Mouse (Mus musculus): Measurements from ENCODE around the gene Cpne4. TPM values are rescaled to one million over a fixed set of nuclear protein-coding genes. Genes with fewer than 3 reads are reported as not detected.

Cpne4 gene
- 0.08 and 0.09 TPM in 2 replicates for polyA plus RNA-seq (2012; rRNA removed)

DNA sequence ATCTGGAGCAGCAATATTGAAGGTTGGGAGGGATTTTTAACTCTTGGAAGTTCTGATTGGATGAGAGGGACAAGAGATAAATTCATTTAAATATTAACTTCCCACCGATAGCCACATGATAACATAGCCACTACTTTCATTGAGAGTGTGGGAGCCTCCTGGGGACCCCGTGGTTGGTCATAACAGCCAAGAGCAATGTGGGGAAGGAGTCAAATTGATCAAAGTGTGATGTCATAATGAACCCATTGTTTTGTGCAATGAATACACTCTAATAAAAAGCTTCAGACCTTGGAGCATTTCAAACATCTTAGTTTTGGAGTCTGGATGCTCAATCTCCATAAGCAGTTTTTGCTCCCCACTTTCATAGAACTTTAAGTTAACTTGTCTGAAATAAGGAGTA lies at the start of gene Cpne4:
Gene Cpne4, plus strand, starts transcription at position 301 of the 400 bp plus-strand sequence.
- no peaks in the 10 kb centered on the region for H3K27me3 ChIP-seq (ENCODE audit: control insufficient read depth, insufficient read depth, low read length)
- DNase-seq (ENCODE audit: low read depth in 1 of 2, low spot score in 2 of 2): no peak
- no peaks in the 10 kb centered on the region for H3K36me3 ChIP-seq (ENCODE audit: control insufficient read depth, insufficient read depth, low read length)
- TF ChIP-seq CTCF (IDR thresholded peaks at IDR 0.05; ENCODE audit: extremely low read depth, insufficient read depth, insufficient read length, insufficient replicate concordance): no peak
- no peak for TF ChIP-seq POLR2A (IDR thresholded peaks at IDR 0.05; ENCODE audit: low read depth, low read length)
- no peak within 1 kb of the TSS for H3K4me3 ChIP-seq (ENCODE audit: extremely low read depth, insufficient read depth, insufficient read length)
- 85% methylated on average over 2 of the region's 2 CpGs for WGBS
- H3K4me1 ChIP-seq (ENCODE audit: control insufficient read depth, insufficient read depth, insufficient read length): no peaks in the 10 kb centered on the region
- no peak within 1 kb of the TSS for H3K27ac ChIP-seq (ENCODE audit: insufficient read depth, low read length)

DNA sequence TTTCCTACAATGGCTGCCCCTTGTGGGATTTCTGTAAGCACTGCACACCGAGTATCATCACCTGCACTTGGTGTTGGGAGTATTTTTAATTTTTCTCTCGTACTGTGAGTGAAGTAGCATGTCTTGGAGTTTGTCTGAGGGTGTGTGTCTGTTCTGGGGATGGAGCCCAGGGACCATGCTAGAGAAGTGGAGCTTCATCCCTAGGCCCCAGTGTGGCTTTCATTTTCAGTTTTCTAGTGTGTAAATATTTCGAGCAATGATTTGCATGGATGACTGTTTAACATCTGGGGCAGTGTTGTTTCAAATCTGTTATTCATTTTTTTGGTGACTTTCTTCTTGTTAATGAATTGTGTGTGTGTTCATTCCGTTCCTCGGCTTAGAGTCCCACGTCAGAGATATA lies 31.9 kb upstream of the Cpne4 start:
- no peak overlapping the region for H3K27ac ChIP-seq (ENCODE audit: insufficient read depth, low read length)

DNA sequence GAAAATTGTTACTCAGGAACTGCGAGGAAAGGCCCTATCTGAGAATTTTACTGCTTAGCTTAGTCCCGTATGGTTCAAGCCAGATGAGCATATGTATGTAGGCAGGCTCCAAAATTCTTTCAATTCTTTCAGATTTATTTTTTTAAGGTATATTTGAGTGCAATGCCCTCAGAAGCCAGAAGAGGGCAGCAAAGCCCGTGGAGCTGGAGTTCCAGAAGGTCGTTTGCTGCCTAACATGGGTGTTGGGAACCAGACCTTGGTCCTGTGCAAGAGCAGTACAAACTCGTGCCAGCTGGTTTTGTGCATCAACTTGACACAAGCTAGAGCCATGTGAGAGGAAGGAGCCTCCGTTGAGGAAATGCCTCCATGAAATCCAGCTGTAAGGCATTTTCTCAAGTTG lies 11.6 kb upstream of the Cpne4 start:
- no peak overlapping the region for H3K4me3 ChIP-seq (ENCODE audit: extremely low read depth, insufficient read depth, insufficient read length)
- WGBS: 52% methylated on average over 6 of the region's 6 CpGs
- H3K4me1 ChIP-seq (ENCODE audit: control insufficient read depth, insufficient read depth, insufficient read length): no peaks in the 10 kb centered on the region
- H3K27ac ChIP-seq (ENCODE audit: insufficient read depth, low read length): no peak overlapping the region
- DNase-seq (ENCODE audit: low read depth in 1 of 2, low spot score in 2 of 2): no peak
- TF ChIP-seq CTCF (IDR thresholded peaks at IDR 0.05; ENCODE audit: extremely low read depth, insufficient read depth, insufficient read length, insufficient replicate concordance) (0 out of 2 replicates have a peak, but pooled peaks have one; percentile 16), POLR2A (IDR thresholded peaks at IDR 0.05; ENCODE audit: low read depth, low read length) (no peak)
- H3K27me3 ChIP-seq (ENCODE audit: control insufficient read depth, insufficient read depth, low read length): no peaks in the 10 kb centered on the region
- no peaks in the 10 kb centered on the region for H3K36me3 ChIP-seq (ENCODE audit: control insufficient read depth, insufficient read depth, low read length)

More for the DNA sequence above, 31.9 kb upstream of the Cpne4 start:
- no peak for DNase-seq (ENCODE audit: low read depth in 1 of 2, low spot score in 2 of 2)
- WGBS: 81% methylated on average over 6 of the region's 6 CpGs
- Histone ChIP-seq H3K27me3 (ENCODE audit: control insufficient read depth, insufficient read depth, low read length) (no peaks in the 10 kb centered on the region), H3K36me3 (ENCODE audit: control insufficient read depth, insufficient read depth, low read length) (no peaks in the 10 kb centered on the region), H3K4me1 (ENCODE audit: control insufficient read depth, insufficient read depth, insufficient read length) (no peaks in the 10 kb centered on the region), H3K4me3 (ENCODE audit: extremely low read depth, insufficient read depth, insufficient read length) (no peak overlapping the region)
- TF ChIP-seq CTCF (IDR thresholded peaks at IDR 0.05; ENCODE audit: extremely low read depth, insufficient read depth, insufficient read length, insufficient replicate concordance) (no peak), POLR2A (IDR thresholded peaks at IDR 0.05; ENCODE audit: low read depth, low read length) (no peak)

DNA sequence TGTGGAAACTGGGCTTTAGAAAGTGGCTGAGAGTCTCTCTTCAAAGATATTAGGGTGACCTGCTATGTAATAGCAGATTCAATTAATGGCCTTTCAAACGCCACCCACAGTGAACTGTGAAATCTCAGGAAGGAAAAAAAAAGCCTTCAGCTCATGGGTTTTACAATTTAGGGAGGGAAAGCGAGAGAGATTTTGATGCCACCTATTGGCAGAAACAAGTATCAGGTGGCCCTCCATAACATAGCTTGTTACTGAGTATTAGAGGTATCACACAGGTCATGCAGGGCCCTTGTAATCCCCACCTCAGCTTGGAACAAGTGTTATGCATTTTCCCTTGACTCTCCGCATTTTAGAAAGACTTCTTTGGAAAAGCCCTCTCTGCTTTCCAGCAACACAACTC lies 18.7 kb downstream of the Cpne4 start:
- H3K36me3 ChIP-seq (ENCODE audit: control insufficient read depth, insufficient read depth, low read length): no peaks in the 10 kb centered on the region
- no peak for DNase-seq (ENCODE audit: low read depth in 1 of 2, low spot score in 2 of 2)
- no peak for TF ChIP-seq POLR2A (IDR thresholded peaks at IDR 0.05; ENCODE audit: low read depth, low read length)
- TF ChIP-seq CTCF (IDR thresholded peaks at IDR 0.05; ENCODE audit: extremely low read depth, insufficient read depth, insufficient read length, insufficient replicate concordance): no peak
- 31% methylated on average over 3 of the region's 3 CpGs for WGBS
- no peak overlapping the region for H3K27ac ChIP-seq (ENCODE audit: insufficient read depth, low read length)
- H3K4me1 ChIP-seq (ENCODE audit: control insufficient read depth, insufficient read depth, insufficient read length): no peaks in the 10 kb centered on the region
- H3K27me3 ChIP-seq (ENCODE audit: control insufficient read depth, insufficient read depth, low read length): peaks cover 1% of the 10 kb centered on the region; the same call in 1 of the 2 replicates
- no peak overlapping the region for H3K4me3 ChIP-seq (ENCODE audit: extremely low read depth, insufficient read depth, insufficient read length)

DNA sequence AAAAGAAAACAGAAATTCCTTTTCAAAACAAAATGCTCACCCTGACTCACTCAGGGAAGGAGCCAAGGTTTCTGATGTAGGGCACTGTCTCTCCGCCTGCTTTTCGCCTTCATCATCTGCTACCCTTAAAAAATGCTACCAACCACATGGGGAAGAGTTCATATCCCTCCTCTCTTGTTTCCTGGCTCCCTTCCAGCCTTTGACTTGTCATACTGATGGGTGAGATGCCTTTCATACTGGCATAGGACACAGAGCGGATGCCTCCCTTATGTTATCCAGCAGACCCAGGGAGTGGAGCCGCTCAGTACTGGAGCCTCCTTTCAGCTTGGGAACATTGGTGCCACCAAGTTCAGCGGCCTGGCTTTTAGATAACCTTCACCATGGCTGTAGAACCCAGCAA lies 19.4 kb downstream of the Cpne4 start:
- no peak for TF ChIP-seq POLR2A (IDR thresholded peaks at IDR 0.05; ENCODE audit: low read depth, low read length)
- no peak for TF ChIP-seq CTCF (IDR thresholded peaks at IDR 0.05; ENCODE audit: extremely low read depth, insufficient read depth, insufficient read length, insufficient replicate concordance)
- H3K4me1 ChIP-seq (ENCODE audit: control insufficient read depth, insufficient read depth, insufficient read length): no peaks in the 10 kb centered on the region
- H3K4me3 ChIP-seq (ENCODE audit: extremely low read depth, insufficient read depth, insufficient read length): no peak overlapping the region
- H3K36me3 ChIP-seq (ENCODE audit: control insufficient read depth, insufficient read depth, low read length): no peaks in the 10 kb centered on the region
- peaks cover 1% of the 10 kb centered on the region; the same call in 1 of the 2 replicates for H3K27me3 ChIP-seq (ENCODE audit: control insufficient read depth, insufficient read depth, low read length)
- 83% methylated on average over 5 of the region's 5 CpGs for WGBS
- H3K27ac ChIP-seq (ENCODE audit: insufficient read depth, low read length): no peak overlapping the region
- no peak for DNase-seq (ENCODE audit: low read depth in 1 of 2, low spot score in 2 of 2)

DNA sequence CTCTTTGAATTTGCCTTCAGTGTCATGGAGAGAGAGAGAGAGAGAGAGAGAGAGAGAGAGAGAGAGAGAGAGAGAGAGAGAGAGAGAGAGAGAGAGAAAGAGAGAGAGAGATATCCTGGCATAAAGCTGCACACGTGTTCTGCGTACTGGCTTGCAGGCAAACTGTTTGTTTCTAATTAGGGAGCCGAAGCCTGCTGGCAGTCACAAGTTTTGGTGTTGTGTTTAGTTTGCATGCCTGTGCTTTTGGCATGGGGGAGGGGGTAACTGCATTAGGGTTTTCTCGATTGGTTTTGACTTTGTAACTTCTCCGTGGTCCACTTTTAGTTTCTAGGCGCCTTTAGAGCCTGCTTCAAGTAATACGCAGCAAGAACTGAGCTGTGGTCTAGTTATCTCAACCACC lies 20.0 kb downstream of the Cpne4 start:
- no peak for TF ChIP-seq CTCF (IDR thresholded peaks at IDR 0.05; ENCODE audit: extremely low read depth, insufficient read depth, insufficient read length, insufficient replicate concordance)
- no peak for TF ChIP-seq POLR2A (IDR thresholded peaks at IDR 0.05; ENCODE audit: low read depth, low read length)
- Histone ChIP-seq H3K4me3 (ENCODE audit: extremely low read depth, insufficient read depth, insufficient read length) (no peak overlapping the region), H3K27me3 (ENCODE audit: control insufficient read depth, insufficient read depth, low read length) (peaks cover 1% of the 10 kb centered on the region; the same call in 1 of the 2 replicates), H3K27ac (ENCODE audit: insufficient read depth, low read length) (no peak overlapping the region), H3K36me3 (ENCODE audit: control insufficient read depth, insufficient read depth, low read length) (no peaks in the 10 kb centered on the region), H3K4me1 (ENCODE audit: control insufficient read depth, insufficient read depth, insufficient read length) (no peaks in the 10 kb centered on the region)
- DNase-seq (ENCODE audit: low read depth in 1 of 2, low spot score in 2 of 2): no peak
- 70% methylated on average over 7 of the region's 7 CpGs for WGBS

DNA sequence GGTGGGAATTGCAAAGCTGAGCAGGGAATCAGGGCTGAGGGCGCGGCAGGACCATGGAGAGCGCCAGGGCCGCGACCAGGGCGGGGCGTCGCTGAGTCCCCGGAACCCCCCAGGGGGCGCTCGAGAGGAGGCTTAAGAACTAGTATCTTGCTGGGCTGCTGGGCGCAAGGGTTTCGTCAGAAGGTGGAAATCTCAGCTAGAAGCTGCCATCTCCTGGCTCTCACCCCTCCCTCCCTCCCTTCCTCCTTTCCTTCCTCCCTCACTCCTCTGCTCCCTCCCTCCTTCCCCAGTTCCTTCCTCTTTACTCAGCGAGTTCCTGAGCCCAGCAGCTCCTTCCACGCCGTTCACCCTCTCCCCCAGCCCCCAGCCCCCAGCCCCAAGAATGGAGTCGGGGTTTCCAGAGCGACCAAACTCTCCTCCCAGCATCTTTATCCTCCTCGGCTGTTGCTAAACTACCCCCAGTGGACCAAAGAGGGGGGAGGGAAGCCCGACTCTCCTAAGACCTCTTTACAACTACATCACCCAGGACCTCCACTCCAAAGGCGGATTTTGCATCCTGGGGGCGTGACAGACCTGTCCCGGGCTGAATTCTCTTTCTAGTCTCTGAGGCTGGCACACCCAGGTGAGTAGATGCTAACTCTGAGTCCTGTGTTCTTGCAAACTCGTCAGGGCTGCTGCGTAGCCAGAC lies 22.5 kb downstream of the Cpne4 start:
- 5% methylated on average over 25 of the region's 25 CpGs for WGBS
- Histone ChIP-seq H3K4me3 (ENCODE audit: extremely low read depth, insufficient read depth, insufficient read length) (no peak overlapping the region), H3K27me3 (ENCODE audit: control insufficient read depth, insufficient read depth, low read length) (peaks cover 1% of the 10 kb centered on the region; the same call in 1 of the 2 replicates), H3K4me1 (ENCODE audit: control insufficient read depth, insufficient read depth, insufficient read length) (no peaks in the 10 kb centered on the region), H3K36me3 (ENCODE audit: control insufficient read depth, insufficient read depth, low read length) (no peaks in the 10 kb centered on the region), H3K27ac (ENCODE audit: insufficient read depth, low read length) (no peak overlapping the region)
- TF ChIP-seq CTCF (IDR thresholded peaks at IDR 0.05; ENCODE audit: extremely low read depth, insufficient read depth, insufficient read length, insufficient replicate concordance) (no peak), POLR2A (IDR thresholded peaks at IDR 0.05; ENCODE audit: low read depth, low read length) (no peak)
- DNase-seq (ENCODE audit: low read depth in 1 of 2, low spot score in 2 of 2): peak in 1 of 2 experiments; percentile 20
